In genomic region chr9:90249036-90249435, GRCm38 (mm10) we compare ENCODE assay signal across 27 mouse cellular contexts. TPM values are rescaled to one million over a fixed set of nuclear protein-coding genes. Genes with fewer than 3 reads are reported as not detected.
DNase-seq lines count a peak whose midpoint lies in the region; ATAC-seq and TF ChIP-seq lines count a peak whose summit lies in the region.
"Had no signal": no experiment of that assay in that cellular context is flagged by ENCODE, and none has a peak within 500 bp of the region (broad histone marks: within the 10 kb centered on the region; RNA-seq: fewer than 3 reads in every experiment).

No protein-coding gene starts in this region.

- no peak for ATAC-seq in heart, embryonic 12.5 days (ENCODE audit: insufficient number of reproducible peaks, low FRiP score)
- peak; percentile 16; the same call in 1 of the 2 replicates for ATAC-seq in liver, embryonic 14.5 days (ENCODE audit: insufficient read depth)
- no peak for ATAC-seq in stomach, embryonic 16.5 days (ENCODE audit: insufficient read depth, low FRiP score)
- ATAC-seq: forebrain, embryonic 14.5 days had no signal

- H3K4me3 ChIP-seq in heart, embryonic 12.5 days, result no peak overlapping the region
- no peak overlapping the region for H3K4me3 ChIP-seq in bone marrow, adult 2 months (replicated peaks; ENCODE audit: control insufficient read depth, low read depth, low read length)
- H3K4me3 ChIP-seq in liver, embryonic 14.5 days (ENCODE audit: insufficient read depth in 1 of 2, low read depth in 2 of 2, low read length in 2 of 2), result peak overlapping the region; percentile 30 to 43
- H3K4me3 ChIP-seq in stomach, embryonic 16.5 days (replicated peaks; ENCODE audit: low read length), result no peak overlapping the region
- no peak overlapping the region for H3K4me3 ChIP-seq in limb, embryonic 10.5 days
- H3K4me3 ChIP-seq: embryonic facial prominence, embryonic 10.5 days; embryonic facial prominence, embryonic 15.5 days; hindbrain, embryonic 10.5 days; hindbrain, embryonic 15.5 days; kidney, embryonic 15.5 days; left cerebral cortex, adult 2 months had no signal

- peaks cover 5% of the 10 kb centered on the region for H3K36me3 ChIP-seq in heart, embryonic 12.5 days
- peaks cover 34% of the 10 kb centered on the region for H3K36me3 ChIP-seq in liver, embryonic 14.5 days (replicated peaks; ENCODE audit: control insufficient read depth, insufficient read depth, low read depth)
- no peaks in the 10 kb centered on the region; the same call in 1 of the 2 replicates for H3K36me3 ChIP-seq in stomach, embryonic 16.5 days (ENCODE audit: control insufficient read depth, insufficient read depth, low read length)
- H3K36me3 ChIP-seq in limb, embryonic 10.5 days, result 0 out of 2 replicates have a peak, but pooled peaks cover 7% of the 10 kb centered on the region
- H3K36me3 ChIP-seq: hindbrain, embryonic 15.5 days had no signal

- DNase-seq in heart, postnatal 36 days, result no peak
- DNase-seq in liver, embryonic 14.5 days (ENCODE audit: low read depth in 3 of 3, low spot score in 3 of 3), result no peak
- no peak for DNase-seq in spleen, adult 12 weeks (ENCODE audit: low spot score)
- DNase-seq in limb, embryonic 10.5 days (ENCODE audit: low spot score), result no peak
- DNase-seq: adrenal gland, adult 2 months; adrenal gland, postnatal 36 days; cerebellum, adult 2 months; cerebellum, postnatal 25 days; gastrocnemius, postnatal 25 days; heart, adult 18-20 months; kidney, adult 18-20 months; kidney, postnatal 25 days; lung, embryonic 14.5 days; lung, postnatal 14 days; midbrain, embryonic 14.5 days; retina, postnatal 1 day; right cerebral cortex, postnatal 14 days had no signal

- peak overlapping the region; percentile 69; the same call in 1 of the 2 replicates for H3K27ac ChIP-seq in heart, embryonic 12.5 days (ENCODE audit: poor library complexity, severe bottlenecking)
- peak overlapping the region; percentile 85 for H3K27ac ChIP-seq in bone marrow, adult 2 months (ENCODE audit: control insufficient read depth, insufficient read depth, low read depth, low read length, poor library complexity)
- peak overlapping the region; percentile 100 for H3K27ac ChIP-seq in liver, embryonic 14.5 days
- H3K27ac ChIP-seq in stomach, embryonic 16.5 days (ENCODE audit: low read length), result peak overlapping the region; percentile 58
- no peak overlapping the region for H3K27ac ChIP-seq in limb, embryonic 10.5 days
- H3K27ac ChIP-seq: embryonic facial prominence, embryonic 10.5 days; embryonic facial prominence, embryonic 15.5 days; hindbrain, embryonic 15.5 days; kidney, embryonic 15.5 days; left cerebral cortex, adult 2 months had no signal

- no peak overlapping the region for H3K4me2 ChIP-seq in heart, embryonic 12.5 days
- H3K4me2 ChIP-seq in liver, embryonic 14.5 days (ENCODE audit: low read depth), result peak overlapping the region; percentile 80
- no peak overlapping the region for H3K4me2 ChIP-seq in stomach, embryonic 16.5 days (ENCODE audit: low read depth, low read length)
- H3K4me2 ChIP-seq: embryonic facial prominence, embryonic 15.5 days; hindbrain, embryonic 15.5 days; kidney, embryonic 15.5 days; lung, embryonic 14.5 days had no signal

- no peaks in the 10 kb centered on the region for H3K27me3 ChIP-seq in heart, embryonic 12.5 days (replicated peaks)
- H3K27me3 ChIP-seq in liver, embryonic 14.5 days (ENCODE audit: control insufficient read depth, insufficient read depth, low read length), result no peaks in the 10 kb centered on the region
- H3K27me3 ChIP-seq in stomach, embryonic 16.5 days (ENCODE audit: control insufficient read depth, insufficient read depth, low read length), result no peaks in the 10 kb centered on the region
- no peaks in the 10 kb centered on the region for H3K27me3 ChIP-seq in limb, embryonic 10.5 days (ENCODE audit: low read depth, poor library complexity, severe bottlenecking)
- H3K27me3 ChIP-seq: embryonic facial prominence, embryonic 15.5 days; hindbrain, embryonic 15.5 days; kidney, embryonic 15.5 days had no signal

- WGBS in heart, embryonic 12.5 days, result 72% methylated on average over 2 of the region's 2 CpGs
- WGBS in bone marrow, adult 2 months, result 60% methylated on average over 2 of the region's 2 CpGs
- WGBS in liver, embryonic 14.5 days (ENCODE audit: insufficient replicate concordance), result 31% methylated on average over 2 of the region's 2 CpGs
- 74% methylated on average over 2 of the region's 2 CpGs for WGBS in stomach, embryonic 16.5 days
- 92% methylated on average over 2 of the region's 2 CpGs for WGBS in limb, embryonic 10.5 days

- peak; percentile 43; the same call in 1 of the 2 replicates for TF ChIP-seq EP300 in liver, embryonic 14.5 days (IDR thresholded peaks at IDR 0.05; ENCODE audit: low read depth)

- H3K4me1 ChIP-seq in heart, embryonic 12.5 days (replicated peaks), result peaks cover 51% of the 10 kb centered on the region
- H3K4me1 ChIP-seq in bone marrow, adult 2 months (ENCODE audit: control insufficient read depth, insufficient read depth, low read length), result peaks cover 21% of the 10 kb centered on the region
- H3K4me1 ChIP-seq in liver, embryonic 14.5 days (replicated peaks; ENCODE audit: control insufficient read depth in 2 of 2, insufficient read depth in 2 of 2, low read length in 1 of 2), result peaks cover 67 to 83% of the 10 kb centered on the region in 2 experiments
- peaks cover 6% of the 10 kb centered on the region; the same call in 1 of the 2 replicates for H3K4me1 ChIP-seq in stomach, embryonic 16.5 days (ENCODE audit: control insufficient read depth, insufficient read depth, low read length)
- H3K4me1 ChIP-seq in limb, embryonic 10.5 days, result no peaks in the 10 kb centered on the region
- H3K4me1 ChIP-seq: embryonic facial prominence, embryonic 15.5 days; hindbrain, embryonic 10.5 days; hindbrain, embryonic 15.5 days; kidney, embryonic 15.5 days had no signal

- H3K9me3 ChIP-seq in heart, embryonic 12.5 days (replicated peaks), result no peaks in the 10 kb centered on the region
- H3K9me3 ChIP-seq in liver, embryonic 14.5 days (ENCODE audit: control insufficient read depth, low read length), result no peaks in the 10 kb centered on the region
- no peaks in the 10 kb centered on the region for H3K9me3 ChIP-seq in stomach, embryonic 16.5 days (replicated peaks; ENCODE audit: control insufficient read depth, low read length)
- H3K9me3 ChIP-seq in limb, embryonic 10.5 days (replicated peaks), result no peaks in the 10 kb centered on the region
- H3K9me3 ChIP-seq: embryonic facial prominence, embryonic 10.5 days; embryonic facial prominence, embryonic 15.5 days; hindbrain, embryonic 10.5 days; hindbrain, embryonic 15.5 days; kidney, embryonic 15.5 days had no signal

- intact Hi-C loops in heart, postnatal 36 days (cut with DNase I), result no loop called here

- H3K9ac ChIP-seq in heart, embryonic 12.5 days, result no peak overlapping the region
- H3K9ac ChIP-seq in liver, embryonic 14.5 days (replicated peaks), result peak overlapping the region; percentile 82
- no peak overlapping the region for H3K9ac ChIP-seq in stomach, embryonic 16.5 days (ENCODE audit: low read length)
- H3K9ac ChIP-seq: embryonic facial prominence, embryonic 15.5 days; hindbrain, embryonic 15.5 days; kidney, embryonic 15.5 days; lung, embryonic 14.5 days had no signal

- TF ChIP-seq POLR2A in bone marrow, adult 2 months (IDR thresholded peaks at IDR 0.05; ENCODE audit: borderline replicate concordance, control insufficient read depth, low read depth, low read length), result no peak

- TF ChIP-seq CTCF in bone marrow, adult 2 months (IDR thresholded peaks at IDR 0.05; ENCODE audit: control insufficient read depth, insufficient read depth, low read length), result no peak
- TF ChIP-seq CTCF in liver, embryonic 14.5 days (IDR thresholded peaks at IDR 0.05; ENCODE audit: low read depth), result no peak

RNA-seq across cellular contexts. Expression of gene Tbc1d2b, which starts 21.6 kb away (rescaled TPM):
- polyA plus RNA-seq in heart, embryonic 12.5 days (2016; fragmentation: Nextera tagmentation; extraction: Ambion mirVana), result 7.8 and 7.9 TPM in 2 replicates
- total RNA-seq in heart, postnatal 36 days (2021), result 10 to 100 TPM; 11.2 to 11.8 TPM
- polyA plus RNA-seq in bone marrow, adult 2 months (2011; ENCODE audit: insufficient read depth, insufficient read length, low replicate concordance, missing spikeins), result 12.5 and 26.2 TPM in 2 replicates
- polyA plus RNA-seq in liver, embryonic 14.5 days (2012; rRNA removed), result 9.8 and 10.1 TPM in 2 replicates
- 6.5 and 9.5 TPM in 2 replicates for polyA plus RNA-seq in liver, embryonic 14.5 days (2014; fragmentation: Nextera tagmentation; extraction: Ambion mirVana)
- polyA plus RNA-seq in stomach, embryonic 16.5 days (2015; fragmentation: Nextera tagmentation; extraction: Ambion mirVana), result 15.1 and 15.4 TPM in 2 replicates
- polyA plus RNA-seq in limb, embryonic 10.5 days (2016; fragmentation: Nextera tagmentation; extraction: Ambion mirVana), result 7.1 and 8.5 TPM in 2 replicates

Comparison
In these comparisons a context has a peak if more than half of its experiments do, and no peak if none do; other contexts are left out.
1. H3K4me3 ChIP-seq: peak in liver, embryonic 14.5 days (2 of 2); none in heart, embryonic 12.5 days (single experiment), bone marrow, adult 2 months (single experiment), stomach, embryonic 16.5 days (single experiment) and limb, embryonic 10.5 days (single experiment).